In the genomic region with DNA sequence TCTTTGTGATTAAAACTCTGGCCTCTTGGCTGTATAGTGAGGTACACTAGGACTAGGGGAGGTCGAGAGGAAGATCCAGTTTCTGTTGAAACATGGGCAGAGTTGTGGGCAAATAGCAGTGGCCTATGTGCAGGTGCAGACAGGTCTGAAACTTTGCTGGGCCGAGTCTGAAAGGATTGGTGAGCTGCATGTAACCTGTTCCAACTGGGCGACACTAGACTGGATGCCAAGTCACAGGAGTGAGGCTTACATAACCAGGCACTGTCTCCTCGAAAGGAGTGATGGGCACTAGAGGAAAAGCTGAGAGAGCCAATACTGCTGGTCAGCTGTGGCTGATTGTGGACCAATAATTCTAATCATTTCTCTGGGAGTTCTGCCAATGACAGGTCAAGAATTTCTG, we compare ENCODE assay signal across 23 mouse cellular contexts. TPM values are rescaled to one million over a fixed set of nuclear protein-coding genes. Genes with fewer than 3 reads are reported as not detected.
A peak's percentile ranks its signal among the peaks of the same experiment; 100 is the strongest.
DNase-seq lines count a peak whose midpoint lies in the region; ATAC-seq and TF ChIP-seq lines count a peak whose summit lies in the region.
"Had no signal": no experiment of that assay in that cellular context is flagged by ENCODE, and none has a peak within 500 bp of the region (broad histone marks: within the 10 kb centered on the region; RNA-seq: fewer than 3 reads in every experiment).

No protein-coding gene starts in this region.

- H3K9ac ChIP-seq in neural tube, embryonic 15.5 days (replicated peaks), result no peak overlapping the region
- H3K9ac ChIP-seq: forebrain, embryonic 15.5 days; hindbrain, embryonic 12.5 days; liver, embryonic 14.5 days; lung, embryonic 15.5 days; neural tube, embryonic 12.5 days had no signal

- H3K27me3 ChIP-seq in testis, adult 2 months (ENCODE audit: control insufficient read depth, insufficient read depth, low read length), result no peaks in the 10 kb centered on the region
- no peaks in the 10 kb centered on the region for H3K27me3 ChIP-seq in neural tube, embryonic 15.5 days (replicated peaks)
- H3K27me3 ChIP-seq: forebrain, embryonic 15.5 days; hindbrain, embryonic 12.5 days; lung, embryonic 15.5 days; neural tube, embryonic 12.5 days had no signal

- no peak for ATAC-seq in neural tube, embryonic 15.5 days (ENCODE audit: low FRiP score)
- ATAC-seq: activated CD4-positive, CD25-positive, alpha-beta regulatory T cell, adult 4 months; forebrain, embryonic 15.5 days; inflammation-experienced regulatory T-cells, adult 6 months had no signal

- no peaks in the 10 kb centered on the region for H3K9me3 ChIP-seq in neural tube, embryonic 15.5 days (replicated peaks)
- H3K9me3 ChIP-seq: forebrain, embryonic 15.5 days; hindbrain, embryonic 12.5 days; lung, embryonic 15.5 days; midbrain, embryonic 10.5 days; neural tube, embryonic 12.5 days had no signal

- WGBS in neural tube, embryonic 15.5 days, result 83% methylated on average over 4 of the region's 4 CpGs

- H3K27ac ChIP-seq in testis, adult 2 months (ENCODE audit: control insufficient read depth, insufficient read depth, low read depth, low read length), result no peak overlapping the region
- no peak overlapping the region for H3K27ac ChIP-seq in neural tube, embryonic 15.5 days (replicated peaks)
- H3K27ac ChIP-seq: forebrain, embryonic 15.5 days; hindbrain, embryonic 12.5 days; liver, embryonic 14.5 days; lung, embryonic 15.5 days; macrophage; midbrain, embryonic 10.5 days; neural tube, embryonic 12.5 days had no signal

- H3K36me3 ChIP-seq in testis, adult 2 months (ENCODE audit: control insufficient read depth, insufficient read depth, low read length), result no peaks in the 10 kb centered on the region
- H3K36me3 ChIP-seq in neural tube, embryonic 15.5 days, result no peaks in the 10 kb centered on the region
- H3K36me3 ChIP-seq: forebrain, embryonic 15.5 days; G1E; hindbrain, embryonic 12.5 days; lung, embryonic 15.5 days; midbrain, embryonic 10.5 days; neural tube, embryonic 12.5 days had no signal

- H3K4me1 ChIP-seq in testis, adult 2 months (ENCODE audit: control insufficient read depth, insufficient read depth, low read length), result peaks cover 7% of the 10 kb centered on the region
- H3K4me1 ChIP-seq in neural tube, embryonic 15.5 days, result peaks cover 38% of the 10 kb centered on the region

- H3K4me3 ChIP-seq in testis, adult 2 months (ENCODE audit: control insufficient read depth, low read depth, low read length), result peak overlapping the region; percentile 61
- H3K4me3 ChIP-seq in neural tube, embryonic 15.5 days (replicated peaks), result no peak overlapping the region
- H3K4me3 ChIP-seq: forebrain, embryonic 15.5 days; hindbrain, embryonic 12.5 days; lung, embryonic 15.5 days; midbrain, embryonic 10.5 days; neural tube, embryonic 12.5 days had no signal

- H3K4me2 ChIP-seq in neural tube, embryonic 15.5 days, result no peak overlapping the region
- H3K4me2 ChIP-seq: forebrain, embryonic 15.5 days; hindbrain, embryonic 12.5 days; lung, embryonic 15.5 days; neural tube, embryonic 12.5 days had no signal

- DNase-seq in heart, adult 11 months, result peak; percentile 90
- DNase-seq in heart, postnatal 4 days, result no peak
- DNase-seq in testis, postnatal 10 days (ENCODE audit: low spot score), result no peak
- peak; percentile 52 for DNase-seq in cerebellum, adult 8-10 months
- peak; percentile 49 to 84 for DNase-seq in kidney, postnatal 25 days
- no peak for DNase-seq in right cerebral cortex, postnatal 14 days
- DNase-seq: adrenal gland, postnatal 36 days; embryo, embryonic 11 days; gastrocnemius, postnatal 25 days; spleen, adult 18-20 months; thymus, adult 2 months had no signal

- TF ChIP-seq CTCF in testis, adult 2 months (IDR thresholded peaks at IDR 0.05; ENCODE audit: control insufficient read depth, insufficient read depth, insufficient replicate concordance, low read depth, low read length), result no peak

- TF ChIP-seq POLR2A in testis, adult 2 months (IDR thresholded peaks at IDR 0.05; ENCODE audit: control insufficient read depth, low read depth, low read length), result no peak

RNA-seq across cellular contexts. Expression of gene Serp2, which starts 45.0 kb away (rescaled TPM):
- total RNA-seq in heart, postnatal 4 days (2021), result 1 to 10 TPM; 1.6 TPM
- 73.8 and 80.3 TPM in 2 replicates for polyA plus RNA-seq in testis, adult 2 months (2012; rRNA removed)
- polyA plus RNA-seq in neural tube, embryonic 15.5 days (2015; fragmentation: Nextera tagmentation; extraction: Ambion mirVana), result 207 and 245 TPM in 2 replicates
- total RNA-seq: G1E had no signal
- polyA plus RNA-seq: G1E, macrophage had no signal

Comparison
In these comparisons a context has a peak if more than half of its experiments do, and no peak if none do; other contexts are left out.
1. DNase-seq: peak in heart, adult 11 months (single experiment), cerebellum, adult 8-10 months (single experiment) and kidney, postnatal 25 days (2 of 2); none in heart, postnatal 4 days (single experiment), testis, postnatal 10 days (single experiment) and right cerebral cortex, postnatal 14 days (single experiment).